ENCODE assay signal across 23 mouse cellular contexts in the genomic region with DNA sequence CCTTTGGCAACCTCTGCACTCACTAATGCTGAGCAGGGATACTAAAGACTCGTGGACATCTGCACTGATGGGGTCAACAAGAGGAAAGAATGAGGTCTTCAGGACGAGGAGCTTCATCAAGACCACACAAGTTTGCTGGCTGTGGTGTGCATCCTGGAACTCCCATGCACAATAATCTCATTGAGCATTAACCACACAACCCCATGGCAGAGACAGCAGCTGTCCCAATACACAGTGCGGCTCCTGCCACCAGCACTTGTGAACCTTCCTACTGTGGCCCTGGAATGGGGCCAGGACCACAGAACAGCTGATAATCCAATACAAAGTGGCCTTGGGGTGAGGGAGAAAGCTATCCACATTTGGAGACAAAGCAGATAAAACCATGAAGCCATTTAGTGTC.
"Had no signal": no experiment of that assay in that cellular context is flagged by ENCODE, and none has a peak within 500 bp of the region (broad histone marks: within the 10 kb centered on the region; RNA-seq: fewer than 3 reads in every experiment).

No protein-coding gene starts in this region.

- H3K27me3 ChIP-seq: kidney, embryonic 15.5 days; liver, embryonic 12.5 days; liver, embryonic 15.5 days; lung, embryonic 15.5 days; megakaryocyte, embryonic 14.5 days; midbrain, embryonic 13.5 days had no signal

- DNase-seq: kidney, adult 8-10 months; kidney, postnatal 14 days; layer of hippocampus, adult 9-11 months; liver; lung, adult 18-20 months; lung, postnatal 10 days; lung, postnatal 36 days; right cerebral cortex, postnatal 4 days; thymus, adult 2 months; thymus, postnatal 25 days had no signal

- H3K9me3 ChIP-seq: kidney, embryonic 15.5 days; limb, embryonic 10.5 days; limb, embryonic 13.5 days; liver, embryonic 12.5 days; liver, embryonic 15.5 days; lung, embryonic 15.5 days; megakaryocyte, embryonic 14.5 days; midbrain, embryonic 10.5 days; midbrain, embryonic 13.5 days had no signal

- H3K27ac ChIP-seq: kidney, embryonic 15.5 days; layer of hippocampus, adult 2 months; left cerebral cortex, adult 2 months; limb, embryonic 10.5 days; limb, embryonic 13.5 days; liver, embryonic 12.5 days; liver, embryonic 15.5 days; lung, embryonic 15.5 days; midbrain, embryonic 10.5 days; midbrain, embryonic 13.5 days; stomach, postnatal 0 days had no signal

- ATAC-seq: liver, embryonic 12.5 days; midbrain, embryonic 13.5 days; midbrain, embryonic 16.5 days had no signal

- H3K36me3 ChIP-seq: kidney, embryonic 15.5 days; limb, embryonic 10.5 days; limb, embryonic 13.5 days; liver, embryonic 12.5 days; liver, embryonic 15.5 days; lung, embryonic 15.5 days; midbrain, embryonic 10.5 days; midbrain, embryonic 13.5 days had no signal

- H3K4me1 ChIP-seq: kidney, embryonic 15.5 days; liver, embryonic 12.5 days; liver, embryonic 15.5 days; megakaryocyte, embryonic 14.5 days; midbrain, embryonic 10.5 days; midbrain, embryonic 13.5 days had no signal

- H3K4me2 ChIP-seq: kidney, embryonic 15.5 days; limb, embryonic 13.5 days; liver, embryonic 12.5 days; liver, embryonic 15.5 days; lung, embryonic 15.5 days; midbrain, embryonic 13.5 days had no signal

- H3K4me3 ChIP-seq: kidney, embryonic 15.5 days; layer of hippocampus, adult 2 months; left cerebral cortex, adult 2 months; limb, embryonic 10.5 days; limb, embryonic 13.5 days; liver, embryonic 12.5 days; liver, embryonic 15.5 days; lung, embryonic 15.5 days; megakaryocyte, embryonic 14.5 days; midbrain, embryonic 10.5 days; midbrain, embryonic 13.5 days had no signal

- H3K9ac ChIP-seq: kidney, embryonic 15.5 days; limb, embryonic 13.5 days; liver, embryonic 12.5 days; liver, embryonic 15.5 days; lung, embryonic 15.5 days; midbrain, embryonic 13.5 days had no signal
